Mouse (Mus musculus) right cerebral cortex, postnatal 10 days (tissue): ENCODE measurements around the gene Fgf11.

ENCODE experiments used
- DNase-seq, 2 experiments: peaks; one replicate each; pipeline ENCODE4 v3.0.0; 2021; ENCODE audit warnings: low spot score in 2 of 2

Fgf11 gene

DNA sequence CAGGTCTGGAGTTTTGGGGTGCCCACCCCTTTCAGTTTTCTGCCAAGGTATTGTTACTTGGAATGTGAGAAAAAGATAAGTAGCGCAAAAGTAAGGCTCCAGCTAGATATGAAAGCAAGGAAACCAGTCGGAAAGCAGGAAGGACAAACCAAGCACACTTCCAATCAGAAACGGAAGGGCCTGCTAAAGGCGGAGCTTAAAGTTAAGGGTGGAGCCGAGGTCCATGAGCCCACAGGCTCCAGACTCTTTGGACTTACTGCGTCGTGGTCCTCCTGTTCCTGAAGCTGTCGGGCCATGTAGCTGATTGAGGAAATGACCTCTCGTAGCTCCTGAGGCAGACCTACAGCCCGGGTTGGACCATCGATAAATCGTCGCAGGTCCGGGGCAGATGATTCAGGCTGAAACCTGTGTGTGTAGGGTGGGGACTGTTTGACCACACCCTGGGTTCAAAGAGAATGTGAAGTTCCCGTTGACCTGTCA, 16.8 kb downstream of the Fgf11 start:
- no peak for DNase-seq

- DNase-seq: no peak
Observed at GRCm38 (mm10) chr11:69781828-69782227, 19.8 kb downstream of the Fgf11 start.

DNA sequence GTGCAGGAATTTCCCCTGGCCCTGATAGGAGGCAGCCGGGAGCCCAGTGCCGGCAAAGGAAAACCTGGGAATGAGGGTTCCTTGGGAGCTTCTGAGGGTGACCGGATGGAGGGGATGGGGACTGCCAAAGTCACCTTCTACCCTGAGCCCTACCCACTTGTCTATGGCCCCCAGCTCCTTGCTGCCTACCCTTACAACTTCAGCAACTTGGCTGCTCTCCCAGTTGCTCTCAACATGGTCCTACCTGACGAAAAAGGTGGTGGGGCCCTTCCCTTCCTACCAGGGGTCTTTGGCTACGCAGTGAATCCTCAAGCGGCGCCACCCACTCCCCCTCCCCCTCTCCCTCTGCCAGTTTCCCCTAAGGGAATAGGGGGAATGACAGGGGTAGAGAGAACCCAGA, 22.7 kb downstream of the Fgf11 start:
- no peak for DNase-seq

GRCm38 (mm10) chr11:69778258-69778982, 23.2 kb downstream of the Fgf11 start:
- no peak for DNase-seq

DNA sequence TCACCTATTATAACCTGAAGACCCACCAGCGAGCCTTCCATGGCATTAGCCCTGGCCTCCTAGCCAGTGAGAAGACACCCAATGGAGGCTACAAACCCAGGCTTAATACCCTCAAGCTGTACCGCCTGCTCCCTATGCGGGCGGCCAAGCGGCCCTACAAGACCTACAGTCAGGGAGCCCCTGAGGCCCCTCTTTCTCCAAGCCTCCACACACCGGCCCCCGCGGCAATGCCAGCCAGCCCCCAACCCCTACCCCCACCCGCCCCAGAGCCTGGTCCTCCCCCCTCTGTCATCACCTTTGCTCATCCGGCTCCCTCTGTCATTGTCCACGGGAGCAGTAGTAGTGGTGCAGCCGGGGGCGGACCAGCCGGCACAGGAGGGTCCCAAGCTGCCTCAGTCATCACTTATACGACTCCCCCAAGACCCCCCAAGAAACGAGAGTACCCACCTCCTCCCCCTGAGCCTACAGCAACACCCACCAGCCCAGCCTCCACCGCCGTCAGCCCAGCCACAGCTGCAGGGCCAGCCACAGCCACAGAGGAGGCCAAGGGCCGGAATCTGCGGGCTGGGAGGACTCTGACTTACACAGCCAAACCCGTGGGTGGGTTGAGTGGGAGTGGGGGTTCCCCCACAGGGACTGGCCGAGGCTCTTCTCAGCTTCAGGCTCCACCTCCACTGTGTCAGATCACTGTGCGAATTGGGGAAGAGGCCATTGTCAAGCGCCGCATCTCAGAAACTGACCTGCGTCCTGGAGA, 24.0 kb downstream of the Fgf11 start:
- DNase-seq: no peak

DNA sequence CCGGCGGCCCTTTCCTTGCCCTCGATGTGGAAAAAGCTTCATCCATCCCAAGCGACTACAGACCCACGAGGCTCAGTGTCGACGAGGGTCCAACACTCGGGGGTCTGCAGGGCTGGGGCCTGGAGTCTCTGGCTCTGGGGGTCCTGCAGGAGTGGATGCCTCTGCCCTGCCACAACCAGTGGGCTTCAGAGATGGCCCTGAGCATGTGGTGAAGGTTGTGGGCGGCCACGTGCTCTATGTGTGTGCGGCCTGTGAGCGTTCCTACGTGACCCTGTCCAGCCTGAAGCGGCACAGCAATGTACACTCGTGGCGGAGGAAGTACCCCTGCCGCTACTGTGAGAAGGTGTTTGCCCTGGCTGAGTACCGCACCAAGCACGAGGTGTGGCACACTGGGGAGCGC, 25.2 kb downstream of the Fgf11 start:
- DNase-seq: no peak

DNA sequence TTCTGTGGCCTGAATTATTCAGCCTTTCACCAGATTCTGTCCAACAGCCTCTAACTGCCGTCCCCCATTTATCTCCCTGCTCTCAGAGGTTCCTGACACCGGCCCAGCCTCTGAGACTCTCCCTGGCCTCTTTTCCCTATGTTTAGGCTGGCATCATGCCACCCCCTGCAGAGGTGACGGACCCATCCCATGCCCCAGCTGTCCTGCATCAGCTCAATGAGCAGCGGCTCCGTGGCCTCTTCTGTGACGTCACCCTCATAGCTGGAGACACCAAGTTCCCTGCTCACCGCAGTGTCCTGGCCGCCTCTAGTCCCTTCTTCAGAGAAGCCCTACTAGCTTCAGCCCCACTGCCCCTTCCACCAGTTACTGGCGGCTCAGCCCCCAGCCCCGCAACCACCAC, 25.9 kb downstream of the Fgf11 start:
- DNase-seq: no peak

- peak in 1 of 2 experiments; percentile 14 for DNase-seq
Observed at GRCm38 (mm10) chr11:69774961-69775360, 26.7 kb downstream of the Fgf11 start.

DNA sequence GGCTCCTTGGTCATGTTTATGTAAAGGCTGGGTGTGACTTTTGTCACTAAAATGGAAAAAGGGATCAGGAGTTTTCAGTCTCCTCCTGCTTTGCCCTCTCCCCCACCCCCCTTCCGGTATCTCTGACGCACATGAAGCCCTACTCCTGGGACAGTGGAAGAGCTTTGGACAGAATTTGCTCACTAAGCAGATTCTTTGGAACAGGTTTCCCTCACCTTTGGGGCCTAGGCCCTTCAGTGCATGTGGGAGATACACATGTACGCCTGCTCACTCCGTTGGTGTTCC, 34.1 kb downstream of the Fgf11 start:
- DNase-seq: no peak

GRCm38 (mm10) chr11:69766872-69767624, 34.6 kb downstream of the Fgf11 start:
- no peak for DNase-seq

DNA sequence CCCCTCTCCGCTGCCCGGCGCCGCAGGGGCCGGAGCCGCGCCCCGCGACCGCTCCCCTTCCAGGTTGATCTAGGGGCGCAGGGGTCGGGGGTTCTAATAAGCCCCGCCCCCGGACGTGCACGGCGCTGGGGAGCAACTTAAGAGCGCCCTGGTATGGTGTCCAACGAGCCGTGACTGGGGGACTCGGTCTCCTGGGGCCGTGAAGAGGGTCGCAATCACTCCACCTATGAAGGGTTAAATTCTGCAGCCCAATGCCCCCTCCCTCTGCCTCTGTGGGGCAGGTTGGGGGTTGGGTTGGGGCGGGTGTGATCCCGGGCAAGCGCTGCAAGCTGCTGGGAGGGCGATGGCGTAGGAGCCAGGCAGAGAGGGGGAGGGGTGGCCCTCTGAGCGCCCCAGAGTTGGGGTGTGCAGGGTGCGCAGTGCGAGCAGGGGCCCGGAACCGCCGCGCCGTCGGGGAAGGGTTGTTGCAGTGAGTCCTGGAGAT, 35.5 kb downstream of the Fgf11 start:
- DNase-seq: peak; percentile 81 to 82

DNA sequence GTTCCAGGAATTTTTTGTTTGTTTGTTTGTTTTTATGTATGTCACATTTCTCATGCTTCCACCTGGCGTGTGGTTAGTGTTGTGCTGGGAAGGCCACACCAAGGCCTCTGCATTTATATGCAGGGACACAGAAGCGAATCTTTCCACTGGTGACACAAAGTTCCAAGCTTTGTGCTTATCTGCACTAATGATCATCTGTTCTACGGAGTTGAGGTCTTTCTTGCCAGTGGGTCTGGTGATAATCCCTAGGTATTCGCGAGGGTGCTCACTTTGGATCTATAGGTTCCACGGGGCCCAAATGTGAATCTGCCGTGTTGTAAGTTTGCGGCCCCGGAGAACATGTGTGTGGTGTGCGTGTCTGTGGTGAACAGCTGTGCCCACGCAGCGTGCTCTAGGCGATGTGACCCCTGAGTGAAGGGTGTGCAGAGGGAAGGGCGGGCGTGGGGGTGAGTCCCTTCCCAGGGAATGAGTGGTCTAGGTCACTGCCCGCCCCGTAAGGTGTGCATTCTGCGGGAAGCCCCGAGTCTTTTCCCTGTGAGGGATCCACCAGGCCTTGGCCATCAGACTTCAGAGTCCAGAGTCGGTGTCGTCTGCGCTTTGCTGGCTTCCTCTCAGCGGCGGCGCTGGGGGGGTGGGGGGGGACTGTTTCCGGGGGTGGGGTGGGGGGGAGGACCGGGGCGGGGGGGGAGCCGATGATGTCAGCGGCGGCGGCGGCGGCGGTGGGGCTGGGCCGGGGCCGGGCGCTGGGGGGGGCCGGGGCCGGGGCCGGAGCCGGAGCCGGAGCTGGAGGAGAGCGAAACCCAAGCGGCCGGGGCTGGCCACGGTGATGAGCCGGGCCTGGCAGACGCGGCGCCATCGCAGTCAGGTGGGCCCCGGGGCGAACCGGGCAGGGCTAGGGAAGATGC, 36.2 kb downstream of the Fgf11 start, which contains the start of gene Zbtb4:
TSS of gene Zbtb4 (plus strand) at position 692 of the 905 bp plus-strand sequence.
- peak; percentile 57 for DNase-seq

GRCm38 (mm10) chr11:69763551-69763950, 38.1 kb downstream of the Fgf11 start:
- DNase-seq: no peak

GRCm38 (mm10) chr11:69761868-69762267, 39.8 kb downstream of the Fgf11 start, which contains the start of gene Slc35g3:
Gene Slc35g3, minus strand, starts transcription at chr11:69761968.
- no peak for DNase-seq

DNA sequence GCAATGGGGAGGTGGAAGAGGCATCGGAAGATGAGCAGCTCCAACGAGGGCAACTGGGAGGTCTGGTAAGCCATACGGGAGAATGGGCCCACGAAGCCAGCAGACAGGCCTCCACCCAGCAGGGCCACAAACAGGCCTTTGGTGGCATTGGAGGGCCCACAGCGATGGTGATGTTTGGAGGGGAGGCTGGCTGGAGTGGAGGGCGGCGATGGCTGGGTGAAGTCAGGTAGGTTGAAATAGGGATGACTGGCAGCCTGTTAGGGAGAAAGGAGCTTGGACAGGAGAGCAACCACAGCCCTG, 40.8 kb downstream of the Fgf11 start:
- no peak for DNase-seq

DNA sequence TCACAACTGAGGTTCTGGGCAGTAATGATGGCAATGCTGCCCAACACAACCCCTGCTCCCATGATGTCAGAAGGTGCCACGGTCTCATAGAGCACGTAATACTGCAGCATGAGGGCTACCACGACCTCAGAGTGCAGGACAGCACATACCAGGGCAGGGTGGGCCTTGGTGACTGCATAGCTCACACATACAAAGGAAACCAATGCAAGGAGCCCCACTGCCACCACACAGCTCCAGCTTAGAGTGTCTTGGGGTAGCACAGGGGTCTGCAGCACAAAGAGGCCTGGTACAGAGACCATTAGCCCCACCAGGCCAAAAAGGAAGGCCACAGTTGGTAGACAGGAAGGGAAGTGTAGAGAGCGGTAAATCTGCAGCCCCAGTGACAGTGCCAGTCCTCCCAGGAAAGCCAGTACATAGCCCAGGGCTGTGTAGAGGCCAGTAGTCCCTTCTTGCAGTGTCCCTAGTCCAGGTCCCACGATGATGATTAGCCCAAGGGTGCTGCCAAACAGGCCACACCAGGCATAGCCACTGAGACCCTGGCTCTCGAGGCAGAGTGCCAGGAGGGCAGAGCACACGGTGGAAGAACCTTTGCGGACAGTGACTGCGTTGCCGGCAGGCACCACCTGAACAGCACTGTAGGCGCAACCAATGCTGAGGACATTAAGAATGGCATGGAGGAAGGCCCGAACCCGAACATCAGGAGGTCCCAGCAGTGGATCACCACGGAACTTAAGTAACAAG, 41.3 kb downstream of the Fgf11 start:
- DNase-seq: peak in 1 of 2 experiments; percentile 48

DNA sequence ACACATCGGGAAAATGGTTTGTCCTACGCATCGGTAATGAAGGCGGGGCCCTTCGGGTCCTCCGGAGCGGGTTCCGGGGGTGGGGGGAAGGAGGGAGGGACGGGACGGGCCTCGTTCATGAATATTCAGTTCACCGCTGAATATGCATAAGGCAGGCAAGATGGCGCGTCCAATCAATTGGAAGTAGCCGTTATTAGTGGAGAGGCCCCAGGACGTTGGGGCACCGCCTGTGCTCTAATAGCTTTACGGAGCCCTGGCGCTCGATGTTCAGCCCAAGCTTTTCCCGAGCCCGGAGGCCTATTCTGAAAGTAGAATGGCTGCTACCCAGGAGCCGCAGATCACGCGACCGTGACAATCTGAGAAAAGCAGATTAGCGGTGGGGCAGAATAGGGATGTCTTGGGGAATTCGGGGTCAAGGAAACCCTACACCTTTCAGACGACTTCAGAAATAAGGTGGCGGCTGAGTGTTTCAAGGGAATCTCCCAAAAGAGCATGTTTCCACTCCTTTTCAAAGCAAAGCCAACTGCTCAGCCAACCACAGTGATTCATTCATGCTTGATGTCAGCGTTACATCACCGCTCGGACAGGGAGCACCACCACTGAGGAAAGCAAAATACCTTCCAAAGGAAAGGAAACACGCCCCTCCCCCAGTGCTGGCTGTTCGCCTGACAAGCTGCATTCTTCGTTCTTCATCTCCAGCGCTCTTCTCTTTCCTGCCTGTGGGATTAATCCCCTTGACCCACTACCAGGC, 42.5 kb downstream of the Fgf11 start:
- peak; percentile 93 to 94 for DNase-seq

GRCm38 (mm10) chr11:69758478-69758970, 43.1 kb downstream of the Fgf11 start, which contains the start of gene Polr2a:
Gene Polr2a, minus strand, starts transcription at chr11:69758637.
- peak; percentile 98 for DNase-seq

DNA sequence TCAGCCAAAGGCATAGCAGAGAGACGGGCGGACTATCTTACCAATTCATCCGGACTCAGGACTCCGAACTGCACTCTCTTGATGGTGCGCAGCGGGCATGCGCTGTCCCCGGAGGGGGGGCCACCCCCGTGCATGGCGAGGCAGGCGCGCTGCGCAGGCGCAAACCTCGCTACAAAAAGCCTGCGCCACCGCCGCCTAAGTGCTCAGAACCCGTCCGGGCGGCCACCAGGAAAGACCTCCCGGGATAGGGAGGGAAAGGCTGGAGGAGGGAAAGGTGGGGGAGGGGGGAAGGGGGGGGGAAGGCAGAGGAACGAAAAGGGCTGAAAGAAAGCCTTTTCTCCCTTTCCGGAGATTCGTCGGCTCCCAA, 43.6 kb downstream of the Fgf11 start:
- DNase-seq: peak; percentile 96 to 97
